Mouse (Mus musculus) stomach, postnatal 0 days (tissue): Measurements from ENCODE around the gene Glmp.

Source experiments
- CTCF ChIP-seq: IDR thresholded peaks from 2 replicates; pipeline ENCODE4 v1.5.1; 2016; ENCODE audit warnings: antibody characterized with exemption, low read depth, mild to moderate bottlenecking, moderate library complexity
- EP300 ChIP-seq: optimal IDR thresholded peaks from 2 replicates; pipeline ENCODE3; 2016; ENCODE audit warnings: antibody characterized with exemption

GRCm38 (mm10) chr3:88334902-88335435, 10.1 kb downstream of the Glmp start:
- TF ChIP-seq CTCF (no peak), EP300 (no peak)
